Mouse (Mus musculus): ENCODE data around the gene Acvr2b.

- no peak for TF ChIP-seq POLR2A (IDR thresholded peaks at IDR 0.05; ENCODE audit: low read depth, low read length)
- no peak for TF ChIP-seq CTCF (IDR thresholded peaks at IDR 0.05; ENCODE audit: borderline replicate concordance, insufficient read depth, low read length)
Observed at GRCm38 (mm10) chr9:119479297-119479696, 77.4 kb downstream of the Acvr2b start.
